Mouse (Mus musculus): ENCODE measurements around the gene Zfand2b.
A peak's percentile ranks its signal among the peaks of the same experiment; 100 is the strongest.

Zfand2b gene

GRCm38 (mm10) chr1:75168472-75169464 is at the start of gene Zfand2b:
TSS of gene Zfand2b (plus strand) at chr1:75168646.
- DNase-seq: peak; percentile 98 to 99

- DNase-seq: no peak
Measured at GRCm38 (mm10) chr1:75122211-75122610, 46.2 kb upstream of the Zfand2b start.

GRCm38 (mm10) chr1:75124346-75125321 is 43.8 kb upstream of the Zfand2b start, which contains the start of gene Nhej1:
TSS of gene Nhej1 (minus strand) at chr1:75125200.
- peak; percentile 90 to 98 for DNase-seq

GRCm38 (mm10) chr1:75125418-75125817 is 43.0 kb upstream of the Zfand2b start:
- no peak for DNase-seq

- DNase-seq: no peak
Measured at GRCm38 (mm10) chr1:75128641-75129040, 39.8 kb upstream of the Zfand2b start.

GRCm38 (mm10) chr1:75133421-75134207 is 34.8 kb upstream of the Zfand2b start, which contains the start of gene Slc23a3:
TSS of gene Slc23a3 (minus strand) at chr1:75133890.
- DNase-seq: no peak

- DNase-seq: no peak
Measured at GRCm38 (mm10) chr1:75136293-75136692, 32.2 kb upstream of the Zfand2b start.

GRCm38 (mm10) chr1:75136730-75137129 is 31.7 kb upstream of the Zfand2b start:
- no peak for DNase-seq

GRCm38 (mm10) chr1:75138448-75138847 is 30.0 kb upstream of the Zfand2b start:
- no peak for DNase-seq

GRCm38 (mm10) chr1:75140601-75141190 is 27.8 kb upstream of the Zfand2b start:
- no peak for DNase-seq

- peak; percentile 71 to 76 for DNase-seq
Measured at GRCm38 (mm10) chr1:75141486-75142190, 26.8 kb upstream of the Zfand2b start.

- peak; percentile 94 to 95 for DNase-seq
Measured at GRCm38 (mm10) chr1:75142301-75143261, 25.9 kb upstream of the Zfand2b start, which contains the start of the genes Cnppd1 and Retreg2. TSS of gene Cnppd1 (minus strand) at chr1:75142711. TSS of gene Retreg2 (plus strand) at chr1:75142778.

- DNase-seq: no peak
Measured at GRCm38 (mm10) chr1:75145589-75145988, 22.9 kb upstream of the Zfand2b start.

GRCm38 (mm10) chr1:75147411-75148135 is 20.9 kb upstream of the Zfand2b start:
- no peak for DNase-seq

- no peak for DNase-seq
Measured at GRCm38 (mm10) chr1:75148727-75149126, 19.7 kb upstream of the Zfand2b start.

- DNase-seq: no peak
Measured at GRCm38 (mm10) chr1:75155837-75156236, 12.6 kb upstream of the Zfand2b start.

GRCm38 (mm10) chr1:75158990-75159389 is 9.5 kb upstream of the Zfand2b start:
- no peak for DNase-seq

- no peak for DNase-seq
Measured at GRCm38 (mm10) chr1:75159540-75160255, 8.7 kb upstream of the Zfand2b start.
